Mouse (Mus musculus) CH12.LX (cell line): ENCODE measurements around the gene Rgsl1. TPM values are rescaled to one million over a fixed set of nuclear protein-coding genes. Genes with fewer than 3 reads are reported as not detected.
A peak's percentile ranks its signal among the peaks of the same experiment; 100 is the strongest.

Source experiments
- DNase-seq: peaks from one replicate; pipeline ENCODE4 v3.0.0-alpha.2; 2013; ENCODE audit errors: extremely low read depth
- H3K27ac ChIP-seq: 2 replicates; pipeline ENCODE4 v1.5.1; 2012; ENCODE audit warnings: low read depth, mild to moderate bottlenecking, control low read depth, moderate library complexity; ENCODE audit not compliant: insufficient read depth
- H3K27me3 ChIP-seq: replicated peaks from 2 replicates; pipeline ENCODE3; 2012; ENCODE audit warnings: inconsistent platforms
- H3K36me3 ChIP-seq, 2 experiments: replicated peaks in 1 of 2; 2 replicates each; pipeline versions ENCODE3 to v1.6.1; 2012; ENCODE audit warnings: inconsistent platforms in 1 of 2, low read length in 1 of 2, mild to moderate bottlenecking in 1 of 2, mixed read lengths in 1 of 2, moderate library complexity in 1 of 2; ENCODE audit not compliant: control insufficient read depth in 1 of 2, insufficient read depth in 1 of 2
- H3K4me1 ChIP-seq, 2 experiments: 2 replicates each; pipeline ENCODE4 v1.6.1; 2012; ENCODE audit warnings: inconsistent platforms in 1 of 2, moderate library complexity in 1 of 2; ENCODE audit not compliant: insufficient read depth in 2 of 2, control insufficient read depth in 1 of 2
- H3K4me2 ChIP-seq: 2 replicates; pipeline ENCODE4 v1.6.1; 2012; ENCODE audit warnings: low read depth, mild to moderate bottlenecking, control low read depth; ENCODE audit not compliant: poor library complexity, insufficient read depth, severe bottlenecking
- H3K4me3 ChIP-seq, 3 experiments: fragments of 150-350 bp in 1 of 3; sonication (generic) in 1 of 3; replicated peaks in 1 of 3; 2 replicates each; pipeline versions ENCODE3 to v1.5.1; 2011 to 2012; ENCODE audit warnings: low read depth in 2 of 3, low read length in 2 of 3, mild to moderate bottlenecking in 2 of 3, moderate library complexity in 2 of 3, control low read depth in 1 of 3, improper control_type of control experiment in 1 of 3, inconsistent platforms in 1 of 3, mixed read lengths in 1 of 3; ENCODE audit not compliant: poor library complexity in 1 of 3
- H3K79me2 ChIP-seq: replicated peaks from 2 replicates; pipeline ENCODE4 v1.6.1; 2012; ENCODE audit warnings: mild to moderate bottlenecking, moderate library complexity; ENCODE audit not compliant: control insufficient read depth, poor library complexity, insufficient read depth, severe bottlenecking; ENCODE audit errors: extremely low read depth
- H3K9ac ChIP-seq: 2 replicates; pipeline ENCODE4 v1.6.1; 2012; ENCODE audit warnings: low read depth, mild to moderate bottlenecking, control low read depth, moderate library complexity; ENCODE audit not compliant: insufficient read depth
- H3K9me3 ChIP-seq: replicated peaks from 2 replicates; pipeline ENCODE3; 2012; ENCODE audit warnings: low read length, inconsistent platforms, mixed read lengths
- BHLHE40 ChIP-seq: IDR thresholded peaks from 2 replicates; pipeline ENCODE4 v1.6.1; 2011; ENCODE audit warnings: mild to moderate bottlenecking, low read depth, low read length, improper control_type of control experiment
- CHD1 ChIP-seq: IDR thresholded peaks from 2 replicates; pipeline ENCODE4 v1.6.1; 2012; ENCODE audit warnings: low read depth, low read length, improper control_type of control experiment, inconsistent platforms
- CHD2 ChIP-seq: IDR thresholded peaks from 2 replicates; pipeline ENCODE4 v1.6.1; 2011; ENCODE audit warnings: low read length, improper control_type of control experiment
- CTCF ChIP-seq, 2 experiments: IDR thresholded peaks in 1 of 2; conservative IDR thresholded peaks in 1 of 2; 2 replicates each; pipeline ENCODE4 v1.5.1; 2011 to 2012; ENCODE audit warnings: low read depth in 2 of 2, low read length in 2 of 2, improper control_type of control experiment in 1 of 2, inconsistent platforms in 1 of 2, mild to moderate bottlenecking in 1 of 2, moderate library complexity in 1 of 2
- E2F4 ChIP-seq: IDR thresholded peaks from 2 replicates; pipeline ENCODE4 v1.6.1; 2011; ENCODE audit warnings: low read depth, low read length, improper control_type of control experiment; ENCODE audit not compliant: insufficient replicate concordance
- GABPA ChIP-seq: IDR thresholded peaks from 2 replicates; pipeline ENCODE4 v1.6.1; 2012; ENCODE audit warnings: low read depth, low read length, improper control_type of control experiment, inconsistent platforms; ENCODE audit not compliant: insufficient replicate concordance
- JUND ChIP-seq: conservative IDR thresholded peaks from 2 replicates; pipeline ENCODE4 v1.6.1; 2011; ENCODE audit warnings: low read depth, low read length, improper control_type of control experiment
- MAFK ChIP-seq: IDR thresholded peaks from 2 replicates; pipeline ENCODE4 v1.6.1; 2011; ENCODE audit warnings: low read length, improper control_type of control experiment; ENCODE audit not compliant: insufficient replicate concordance
- MYC ChIP-seq: IDR thresholded peaks from 2 replicates; pipeline ENCODE4 v1.6.1; 2011; ENCODE audit warnings: low read depth, mild to moderate bottlenecking, improper control_type of control experiment, low read length
- NELFE ChIP-seq: IDR thresholded peaks from 2 replicates; pipeline ENCODE4 v1.6.1; 2011; ENCODE audit warnings: low read depth, low read length, improper control_type of control experiment
- NRF1 ChIP-seq: IDR thresholded peaks from 2 replicates; pipeline ENCODE4 v1.6.1; 2014; ENCODE audit warnings: low read depth, mild to moderate bottlenecking, inconsistent platforms, low read length, improper control_type of control experiment, moderate library complexity
- POLR2AphosphoS2 ChIP-seq: IDR thresholded peaks from 2 replicates; pipeline ENCODE4 v1.6.1; 2011; ENCODE audit warnings: low read depth, low read length, improper control_type of control experiment
- RAD21 ChIP-seq: IDR thresholded peaks from 2 replicates; pipeline ENCODE4 v1.6.1; 2011; ENCODE audit warnings: low read depth, mild to moderate bottlenecking, low read length, improper control_type of control experiment, moderate library complexity
- SMC3 ChIP-seq: IDR thresholded peaks from 2 replicates; pipeline ENCODE4 v1.6.1; 2011; ENCODE audit warnings: low read depth, low read length, improper control_type of control experiment
- USF1 ChIP-seq: IDR thresholded peaks from 2 replicates; pipeline ENCODE4 v1.6.1; 2014; ENCODE audit warnings: low read depth, mild to moderate bottlenecking, inconsistent platforms, low read length, improper control_type of control experiment
- ZC3H11A ChIP-seq: IDR thresholded peaks from 2 replicates; pipeline ENCODE4 v1.6.1; 2012; ENCODE audit warnings: low read depth, mild to moderate bottlenecking, inconsistent platforms, low read length, improper control_type of control experiment
- ZNF384 ChIP-seq: IDR thresholded peaks from 2 replicates; pipeline ENCODE4 v1.6.1; 2012; ENCODE audit warnings: low read depth, low read length, improper control_type of control experiment, inconsistent platforms
- dilution Hi-C: fragments of 300-500 bp; cut with MboI; formaldehyde crosslinking; loops from 2 replicates; pipeline ENCODE4 v1.14.3; 2020; ENCODE audit warnings: low sequenced_read_pairs; ENCODE audit not compliant: extremely low pct_unique_long_range_greater_than_20kb, extremely low pct_ligation_motif_present
- in situ Hi-C: fragments of 300-500 bp; cut with MboI; formaldehyde crosslinking; loops from 3 replicates; pipeline ENCODE4 v1.14.3; 2019; ENCODE audit warnings: low sequenced_read_pairs, low pct_ligation_motif_present, low pct_unique_long_range_greater_than_20kb, mixed read lengths
- polyA plus RNA-seq: library from polyadenylated mRNA; unstranded; fragments of >175 nt; gene quantifications from 2 replicates; pipeline ENCODE4 v1.2.1, GENCODE M21; 2012; ENCODE audit warnings: low read depth; ENCODE audit not compliant: insufficient read length
- total RNA-seq, 2 experiments: library from RNA; depleted of rRNA; stranded (reverse); fragments of 300-350 nt in 1 of 2; fragments of >200 nt in 1 of 2; gene quantifications; 2 replicates each; pipeline ENCODE4 v1.2.3; 2012 to 2014

Gene Rgsl1
- total and polyA plus RNA-seq, 3 experiments: 0.20 TPM; not detected in 2

DNA sequence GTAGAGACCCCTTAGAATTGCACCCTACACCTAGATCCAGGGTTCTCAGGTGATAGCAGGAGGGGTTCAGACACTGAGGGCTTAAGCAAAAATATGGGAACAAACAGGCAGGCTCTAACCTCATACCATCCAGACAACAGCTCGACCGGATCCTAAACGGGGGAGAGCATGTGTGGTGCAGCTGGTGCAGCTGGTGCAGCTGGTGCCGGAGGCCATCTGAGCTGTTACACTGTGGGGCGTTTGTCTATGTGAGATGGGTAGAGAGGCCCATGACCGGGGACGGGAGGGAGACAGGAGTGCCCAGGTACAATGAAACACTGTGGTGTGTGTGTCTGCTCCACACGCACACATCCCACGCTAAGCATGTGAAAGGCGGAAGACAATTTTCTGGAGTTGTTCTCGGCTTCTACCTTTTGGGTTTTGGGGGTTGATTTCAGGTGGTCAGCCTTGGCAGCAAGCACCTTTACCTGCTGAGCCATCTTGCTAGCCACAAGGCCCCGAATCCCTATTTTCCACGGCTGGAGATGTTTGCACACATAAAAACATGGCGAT, 97.7 kb downstream of the Rgsl1 start:
- Histone ChIP-seq H3K4me3 (no peak overlapping the region), H3K79me2 (no peaks in the 10 kb centered on the region), H3K27ac (no peak overlapping the region), H3K4me1 (peaks cover 0 to 25% of the 10 kb centered on the region in 2 experiments; a peak in 2 of 4 replicates), H3K9ac (no peak overlapping the region), H3K9me3 (no peaks in the 10 kb centered on the region), H3K4me2 (no peak overlapping the region), H3K36me3 (no peaks in the 10 kb centered on the region), H3K27me3 (no peaks in the 10 kb centered on the region)
- no peak for DNase-seq
- in situ Hi-C loops (loop anchor here (5.0 kb wide), 2 partner anchors 56 to 189 kb away; no protein-coding TSS in a partner anchor), dilution Hi-C loops (no loop called here)
- TF ChIP-seq BHLHE40 (no peak), E2F4 (no peak), NELFE (no peak), JUND (no peak), NRF1 (no peak), MAFK (no peak), CTCF (conservative IDR thresholded peaks at IDR 0.05 in 1 of 2, IDR thresholded peaks at IDR 0.05 in 1 of 2; ENCODE audit: low read depth in 2 of 2, low read length in 2 of 2) (no peak), USF1 (no peak), POLR2AphosphoS2 (no peak), MYC (no peak), CHD2 (no peak), ZNF384 (no peak), CHD1 (no peak), GABPA (no peak)

DNA sequence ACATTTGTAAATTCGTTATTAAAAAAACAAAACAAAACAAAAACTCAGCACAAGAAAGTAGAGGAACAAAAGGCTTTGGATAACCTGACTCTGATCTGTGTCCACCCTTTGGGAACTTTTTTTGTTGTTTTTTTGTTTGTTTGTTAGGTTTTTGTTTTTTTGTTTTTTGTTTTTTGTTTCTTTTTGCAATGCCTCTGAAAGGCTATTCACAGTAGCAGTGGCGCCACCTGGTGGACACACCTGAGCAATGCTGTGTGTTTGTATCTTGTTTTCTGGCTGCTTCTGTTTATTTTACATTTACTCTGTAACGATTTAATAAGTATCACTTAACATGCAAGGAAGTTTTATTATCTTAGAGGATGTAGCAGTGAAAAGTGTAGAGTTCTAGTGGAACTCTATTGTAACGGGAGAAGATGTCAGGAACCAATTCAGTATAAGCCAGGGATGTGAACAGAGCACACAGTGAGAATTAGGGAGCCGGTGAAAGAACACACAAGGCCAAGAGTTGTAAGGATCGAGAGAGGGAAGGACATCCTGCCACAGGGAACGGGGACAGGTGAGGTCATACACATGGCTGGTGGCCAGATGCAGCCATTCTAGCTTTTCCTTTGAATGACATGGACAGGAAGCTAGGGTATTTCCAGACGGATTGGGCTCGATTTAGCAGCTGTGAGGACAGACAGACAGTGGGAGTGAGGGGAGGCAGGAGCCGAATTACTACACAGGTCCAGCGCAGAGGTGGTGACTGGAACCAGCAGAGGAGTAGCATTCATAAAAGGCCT, 101.4 kb downstream of the Rgsl1 start:
- dilution Hi-C loops (no loop called here), in situ Hi-C loops (no loop called here)
- Histone ChIP-seq H3K36me3 (no peaks in the 10 kb centered on the region), H3K79me2 (no peaks in the 10 kb centered on the region), H3K27me3 (no peaks in the 10 kb centered on the region), H3K9ac (no peak overlapping the region), H3K9me3 (no peaks in the 10 kb centered on the region), H3K4me3 (no peak overlapping the region), H3K4me2 (no peak overlapping the region), H3K27ac (no peak overlapping the region), H3K4me1 (peaks cover 0 to 4% of the 10 kb centered on the region in 2 experiments; a peak in 1 of 4 replicates)
- peak; percentile 62 for DNase-seq
- TF ChIP-seq E2F4 (no peak), CTCF (conservative IDR thresholded peaks at IDR 0.05 in 1 of 2, IDR thresholded peaks at IDR 0.05 in 1 of 2; ENCODE audit: low read depth in 2 of 2, low read length in 2 of 2) (peak; percentile 83 to 94), ZC3H11A (peak; percentile 94), SMC3 (peak; percentile 99), RAD21 (peak; percentile 96)
